Mouse (Mus musculus): ENCODE measurements around the gene Cbx4. TPM values are rescaled to one million over a fixed set of nuclear protein-coding genes. Genes with fewer than 3 reads are reported as not detected.
"Not testable (repeated sequence)": the region's sequence is repeated elsewhere in the genome, so short reads cannot be mapped to it uniquely, and the experiment has no call there.

Gene Cbx4
- polyA plus RNA-seq, 1 experiment from 2014 or later: 25.1 TPM

DNA sequence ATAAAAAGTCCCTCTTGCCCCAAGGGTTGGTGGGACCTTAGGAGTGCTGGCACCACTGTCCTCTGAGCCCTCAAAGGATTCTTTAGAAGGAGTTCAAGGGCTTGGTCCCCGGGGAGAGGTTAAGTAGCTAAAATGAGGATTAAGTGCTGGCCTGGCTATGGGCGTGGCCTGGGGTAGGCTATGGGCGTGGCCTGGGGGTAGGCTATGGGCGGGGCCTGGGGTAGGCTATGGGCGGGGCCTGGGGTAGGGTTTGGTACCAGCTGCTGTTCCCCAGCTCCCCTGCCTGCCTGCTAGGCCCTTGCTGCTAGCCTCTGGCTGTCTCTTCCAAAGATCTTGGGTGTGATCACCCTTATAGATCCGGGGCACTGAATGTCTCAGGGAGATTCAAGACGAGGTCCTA lies 25.3 kb upstream of the Cbx4 start:
- no peak for DNase-seq (ENCODE audit: low spot score)

GRCm38 (mm10) chr11:119109415-119110071 lies 23.5 kb upstream of the Cbx4 start:
- DNase-seq (ENCODE audit: low spot score): no peak

GRCm38 (mm10) chr11:119108573-119109263 lies 22.7 kb upstream of the Cbx4 start:
- DNase-seq (ENCODE audit: low spot score): no peak

GRCm38 (mm10) chr11:119106289-119106688 lies 20.3 kb upstream of the Cbx4 start:
- DNase-seq (ENCODE audit: low spot score): peak; percentile 8

DNA sequence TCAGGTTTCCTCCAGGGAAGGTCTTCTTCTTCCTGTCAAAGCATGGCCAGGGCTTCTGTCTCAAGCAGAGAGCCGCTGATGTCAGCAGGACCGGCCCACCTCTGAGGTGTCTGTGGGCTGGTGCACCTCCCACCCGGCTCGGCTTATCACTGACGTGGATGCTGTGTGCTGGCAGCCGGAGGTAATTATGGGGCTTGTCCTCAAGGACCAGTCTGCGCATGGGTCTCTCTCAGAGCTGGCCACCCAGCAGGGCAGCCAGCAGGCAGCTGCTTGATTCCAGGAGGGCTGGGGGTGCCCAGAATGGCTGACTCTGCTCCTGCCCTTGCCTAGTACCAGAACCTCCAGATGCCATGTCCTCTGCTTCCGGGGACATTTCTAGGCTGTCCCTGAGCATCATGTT lies 19.7 kb upstream of the Cbx4 start:
- no peak for DNase-seq (ENCODE audit: low spot score)

DNA sequence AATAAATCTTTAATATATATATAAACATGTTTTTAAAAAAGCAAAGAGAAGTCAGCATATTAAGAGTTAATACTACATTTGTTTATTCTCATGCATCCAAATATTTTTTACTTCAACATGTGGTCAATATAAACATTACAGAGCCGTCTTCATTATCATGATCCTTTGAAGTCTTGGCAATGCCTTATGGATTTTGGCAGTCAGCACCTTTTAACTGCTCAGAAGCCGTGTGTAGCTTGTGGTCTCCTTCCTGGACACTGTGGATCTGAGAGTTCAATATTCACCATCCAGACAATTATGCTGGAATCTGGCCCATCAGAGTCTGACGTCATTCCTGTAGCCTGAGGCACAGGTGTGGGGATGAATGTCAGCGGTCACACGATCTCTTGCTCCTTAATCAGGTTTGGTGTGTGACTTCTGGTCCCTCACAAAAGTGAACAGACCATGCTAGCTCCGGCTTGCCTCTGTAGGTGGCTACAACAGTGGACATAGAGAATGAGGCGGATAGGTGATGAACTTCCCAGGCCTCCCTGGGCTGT lies 19.1 kb upstream of the Cbx4 start:
- DNase-seq (ENCODE audit: low spot score): no peak

DNA sequence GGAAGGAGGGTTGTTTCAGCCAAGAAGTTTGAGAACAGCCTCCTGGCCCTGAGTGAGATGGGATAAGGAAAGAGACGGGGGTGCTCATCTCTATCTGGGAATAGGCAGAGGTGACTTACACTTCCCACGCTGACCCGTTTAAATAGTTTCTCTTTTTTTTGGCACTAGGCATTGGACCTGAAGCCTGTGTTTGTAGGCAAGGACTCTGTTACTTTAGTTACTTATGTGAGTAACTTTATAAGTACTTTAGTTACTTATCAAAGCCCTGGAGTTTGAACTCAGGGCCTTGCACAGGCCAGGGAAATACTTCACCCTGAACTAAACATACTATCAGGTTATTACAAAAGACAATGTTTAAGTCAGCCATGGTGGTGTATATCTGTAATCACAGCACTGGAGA lies 18.0 kb upstream of the Cbx4 start:
- no peak for DNase-seq (ENCODE audit: low spot score)

GRCm38 (mm10) chr11:119100355-119100754 lies 14.3 kb upstream of the Cbx4 start:
- not testable (repeated sequence) for DNase-seq (ENCODE audit: low spot score)

GRCm38 (mm10) chr11:119098202-119098601 lies 12.2 kb upstream of the Cbx4 start:
- DNase-seq (ENCODE audit: low spot score): no peak

DNA sequence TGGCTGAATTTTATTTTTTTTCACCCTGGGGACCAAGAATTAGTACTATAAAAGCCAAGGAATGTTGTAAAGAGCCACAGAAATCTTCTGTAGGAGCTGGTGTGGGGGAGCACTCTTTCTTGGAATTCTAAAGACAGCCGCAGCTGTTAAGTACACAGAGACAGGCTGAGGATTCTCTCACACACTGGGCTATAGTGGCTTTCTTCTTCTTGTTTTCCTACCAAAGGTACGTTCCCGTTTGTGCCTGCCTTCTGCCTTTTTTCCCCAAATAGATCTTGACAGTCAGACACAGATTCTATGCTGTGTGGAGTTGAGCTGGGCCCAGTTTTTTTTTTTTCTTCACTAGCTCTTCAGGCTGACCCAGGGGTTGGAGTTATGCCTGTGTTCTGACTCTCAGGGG lies 9.4 kb upstream of the Cbx4 start:
- DNase-seq (ENCODE audit: low spot score): no peak

DNA sequence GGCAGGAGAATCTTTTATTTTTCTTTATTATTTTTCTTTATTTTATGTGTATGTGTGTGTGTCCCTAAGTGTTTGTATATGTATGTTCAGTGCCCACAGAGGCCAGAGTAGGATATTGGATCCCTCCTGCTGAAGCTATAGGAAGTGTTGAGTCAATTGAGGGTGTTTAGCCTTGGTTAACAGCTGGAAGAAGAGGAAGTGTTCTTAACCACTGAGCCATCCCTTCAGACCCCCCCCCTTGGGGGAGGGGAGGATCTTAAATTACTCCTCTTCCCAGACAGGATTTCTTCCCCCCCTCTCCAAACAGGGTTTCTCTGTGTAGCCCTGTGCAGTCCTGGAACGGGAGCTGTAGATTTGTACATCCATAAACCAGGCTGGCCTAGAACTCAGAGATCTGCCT lies 7.3 kb upstream of the Cbx4 start:
- no peak for DNase-seq (ENCODE audit: low spot score)

GRCm38 (mm10) chr11:119092286-119092685 lies 6.3 kb upstream of the Cbx4 start:
- DNase-seq (ENCODE audit: low spot score): no peak

GRCm38 (mm10) chr11:119091598-119091991 lies 5.6 kb upstream of the Cbx4 start:
- peak; percentile 70 for DNase-seq (ENCODE audit: low spot score)

GRCm38 (mm10) chr11:119090961-119091597 lies 5.1 kb upstream of the Cbx4 start:
- no peak for DNase-seq (ENCODE audit: low spot score)

DNA sequence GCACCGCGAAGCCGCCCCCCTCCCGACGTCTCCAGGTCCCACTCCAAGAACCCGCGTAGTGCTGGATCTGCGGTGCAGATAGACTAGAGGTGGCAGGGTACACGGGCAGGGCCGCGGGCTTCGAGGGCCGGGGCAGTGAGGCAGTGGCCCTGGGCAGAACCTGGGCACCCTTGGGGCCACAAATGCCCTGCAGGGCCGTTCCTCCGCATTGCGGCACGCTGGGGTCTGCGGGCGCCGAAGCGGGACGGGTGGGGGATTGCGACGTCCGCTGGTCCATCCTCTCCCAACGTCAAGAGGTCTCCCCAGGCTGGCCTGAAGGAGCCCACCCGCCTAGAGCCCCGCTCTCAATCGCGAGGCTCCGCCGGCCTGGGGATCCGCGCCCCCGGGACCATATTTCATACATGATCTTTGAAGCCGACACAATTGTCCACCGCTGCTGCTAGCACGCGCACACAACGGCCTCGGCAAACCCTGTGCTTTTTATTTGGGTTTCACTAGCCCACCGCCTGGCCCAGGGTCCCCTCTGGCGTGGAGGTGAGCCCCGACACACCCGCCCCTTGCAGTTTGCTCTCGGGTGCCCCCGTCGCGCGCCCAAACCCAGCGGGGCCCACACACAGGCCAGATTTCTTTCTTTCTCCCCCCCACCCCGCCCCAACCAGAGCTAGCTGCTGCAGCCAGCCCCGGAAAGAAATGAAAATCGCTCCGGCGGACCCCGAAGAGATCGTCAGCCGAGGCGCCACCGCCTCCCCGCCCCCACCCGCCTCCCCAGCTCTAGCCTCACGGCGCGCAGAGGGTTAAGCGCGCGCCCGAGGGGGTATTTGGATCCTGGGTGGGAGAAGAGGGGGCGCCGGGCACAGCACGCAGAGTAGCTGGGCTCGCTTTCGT lies 4.3 kb upstream of the Cbx4 start:
- no peak for DNase-seq (ENCODE audit: low spot score)

DNA sequence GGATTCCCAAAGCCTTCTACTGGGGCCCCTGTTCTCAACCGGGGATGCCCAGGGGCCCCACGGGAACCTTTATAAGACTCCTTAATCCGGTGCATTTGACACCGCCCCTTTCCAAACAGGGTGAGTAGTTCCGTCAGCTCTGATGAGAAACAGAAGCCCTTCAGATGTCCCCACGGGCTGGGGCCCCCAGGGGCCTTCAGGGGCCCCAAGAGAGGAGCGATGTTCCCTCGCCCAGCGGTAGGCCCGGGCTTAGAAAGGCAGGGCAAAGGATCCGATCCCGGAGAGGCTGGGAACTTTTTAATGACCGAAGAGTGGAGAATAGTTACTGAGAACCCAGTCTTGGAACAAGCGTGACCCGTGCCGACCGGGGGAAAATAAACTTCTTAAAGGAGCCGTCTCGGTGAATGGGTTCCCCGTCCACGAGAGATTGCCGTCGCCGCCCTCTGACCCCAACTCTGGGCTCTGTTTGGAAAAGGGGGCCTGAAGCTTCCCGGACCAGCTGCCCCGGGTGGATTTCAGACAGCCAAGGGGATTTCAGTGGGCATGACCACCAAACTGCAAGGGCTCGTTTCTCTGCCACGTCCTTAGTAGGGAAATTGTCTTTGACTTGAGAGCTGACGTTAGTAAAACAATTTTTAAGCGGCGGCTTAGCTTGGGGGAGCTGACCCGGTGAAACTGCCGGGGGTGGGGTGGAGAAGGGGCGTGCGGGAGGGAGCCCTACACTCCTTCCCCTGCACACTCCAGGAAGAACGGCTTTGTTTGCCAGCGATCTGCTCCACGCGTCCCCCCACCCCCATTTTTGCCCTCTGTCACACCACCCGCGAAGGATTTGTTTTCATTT lies 3.4 kb upstream of the Cbx4 start:
- no peak for DNase-seq (ENCODE audit: low spot score)

DNA sequence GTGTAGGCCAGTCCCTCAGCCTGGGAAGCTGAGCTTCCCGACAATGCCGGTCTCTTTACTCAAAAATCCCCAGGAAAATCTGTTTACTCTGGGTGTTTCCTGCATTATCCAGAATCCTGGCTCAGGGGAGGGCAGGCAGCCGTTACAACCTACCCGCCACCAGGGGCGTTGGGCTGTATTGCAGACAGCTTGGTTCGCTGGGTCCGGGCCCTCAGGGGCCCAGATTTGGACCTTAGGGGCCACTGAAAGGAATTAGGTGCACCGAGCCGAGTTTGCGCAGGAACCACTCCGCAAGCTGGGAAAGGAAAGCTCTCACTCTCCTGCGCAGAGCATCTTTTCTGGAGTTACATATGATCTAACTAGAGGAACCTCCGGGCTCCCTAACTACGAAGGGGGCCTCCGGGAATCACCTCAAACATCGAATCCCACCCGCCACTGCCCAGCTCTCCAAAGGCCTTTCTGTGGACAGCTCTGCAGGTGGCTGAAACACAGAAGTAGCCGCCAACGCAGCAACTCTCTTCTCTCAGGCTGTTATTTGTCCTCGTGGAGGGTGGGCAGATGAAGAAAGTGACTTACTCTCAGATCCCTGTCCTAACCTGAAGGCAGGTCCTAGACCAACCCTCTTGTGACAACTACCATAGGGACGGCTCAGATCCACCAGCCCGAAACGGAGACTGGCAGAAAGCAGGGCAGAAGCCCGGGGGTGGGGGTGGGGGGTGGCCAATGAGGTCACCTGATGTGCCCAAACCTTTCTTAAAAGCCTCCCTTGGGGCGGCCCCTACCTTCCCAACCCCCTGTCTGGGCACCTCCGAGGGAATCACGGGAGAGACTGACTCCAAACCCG lies 2.6 kb upstream of the Cbx4 start:
- DNase-seq (ENCODE audit: low spot score): peak; percentile 47

DNA sequence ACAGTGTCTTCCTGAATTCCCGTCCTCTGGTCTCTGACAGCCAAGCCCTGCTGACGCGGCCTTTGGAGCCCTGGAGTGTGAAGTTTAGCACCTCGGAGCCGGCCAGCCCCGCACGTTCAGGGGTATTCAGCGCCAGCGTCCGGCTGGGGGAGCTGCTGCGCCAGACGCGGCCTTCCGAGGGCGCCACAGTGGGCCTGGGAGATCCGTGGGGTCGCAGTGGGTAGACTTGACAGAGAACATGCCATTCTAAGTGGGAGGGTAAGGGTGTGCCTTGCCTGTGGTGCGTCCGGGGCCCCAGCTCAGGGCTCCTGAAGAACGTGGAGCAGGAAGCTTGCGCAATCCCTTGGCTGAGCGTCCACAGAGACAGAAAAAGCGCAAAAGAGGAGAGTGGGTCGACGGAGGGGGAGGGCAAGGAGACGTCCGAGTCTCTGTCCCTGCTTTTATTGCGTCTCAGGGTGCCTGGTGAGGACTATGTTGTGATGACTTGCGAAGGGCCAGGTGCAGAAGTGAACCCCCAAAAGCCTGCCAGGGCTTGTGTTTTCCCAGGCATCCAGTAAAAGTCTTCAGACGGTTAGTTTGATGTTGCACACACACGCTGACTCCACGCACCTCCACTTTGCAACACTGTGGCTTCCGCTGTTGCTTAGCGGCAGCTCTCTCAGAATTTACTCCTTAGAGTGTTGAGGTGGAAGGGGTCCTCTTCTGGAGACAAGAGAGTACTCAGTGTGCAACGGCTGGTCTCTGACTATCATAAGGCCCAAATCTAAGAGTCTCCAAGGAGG lies 1.5 kb upstream of the Cbx4 start:
- DNase-seq (ENCODE audit: low spot score): peak; percentile 53

Measured in thymus, postnatal 0 days (tissue).